Mouse (Mus musculus): ENCODE results near the gene Cbx2. TPM values are rescaled to one million over a fixed set of nuclear protein-coding genes. Genes with fewer than 3 reads are reported as not detected.

Gene Cbx2
- total and polyA plus RNA-seq, 3 experiments = 13.1 to 13.3 TPM; not detected in 1

DNA sequence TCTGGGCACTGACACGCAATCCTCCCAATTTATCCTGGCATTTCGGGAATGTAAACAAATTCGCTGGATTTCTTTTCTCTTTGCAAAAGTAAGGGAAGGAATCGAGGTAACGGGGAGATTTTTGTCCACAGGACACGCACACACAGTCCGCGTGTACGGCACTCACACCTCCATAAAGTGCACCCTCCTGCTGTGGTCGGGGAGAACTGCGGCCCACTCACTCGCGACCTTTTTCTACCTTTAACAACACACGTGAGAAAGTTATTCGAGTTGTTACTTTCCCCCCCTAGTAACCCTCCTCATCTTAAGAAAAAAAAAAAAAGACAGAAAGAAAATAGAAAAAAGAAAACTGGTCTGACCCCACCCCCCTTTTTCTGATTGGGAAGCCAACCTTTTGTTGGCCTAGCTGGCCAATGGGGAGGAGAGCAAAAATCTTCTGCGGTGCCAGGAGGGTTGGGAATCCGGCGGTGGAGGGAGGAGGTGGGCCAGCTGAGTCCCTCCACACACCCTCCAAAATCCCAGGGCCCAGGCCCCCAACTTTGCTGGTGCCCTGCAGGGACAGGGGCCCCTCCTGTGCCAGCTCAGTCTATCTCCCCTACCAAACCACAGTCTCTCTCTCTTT lies 15.1 kb downstream of the Cbx2 start:
- Histone ChIP-seq H3K27ac (ENCODE audit: control insufficient read depth, low read depth, low read length) (no peak overlapping the region), H3K9me3 (replicated peaks; ENCODE audit: insufficient read depth, low read length) (no peaks in the 10 kb centered on the region), H3K4me1 (ENCODE audit: control insufficient read depth in 1 of 2, insufficient read depth in 2 of 2, low read length in 2 of 2) (peaks cover 0 to 10% of the 10 kb centered on the region in 2 experiments; a peak in 3 of 4 replicates), H3K36me3 (ENCODE audit: control insufficient read depth in 1 of 2, insufficient read depth in 2 of 2, low read length in 2 of 2) (peaks cover 0 to 9% of the 10 kb centered on the region in 2 experiments; a peak in 2 of 4 replicates), H3K27me3 (ENCODE audit: control insufficient read depth in 1 of 2, insufficient read depth in 2 of 2, low read length in 2 of 2) (no peaks in the 10 kb centered on the region), H3K79me2 (ENCODE audit: control insufficient read depth, insufficient read depth, low read length, poor library complexity) (peaks cover 4% of the 10 kb centered on the region), H3K4me3 (ENCODE audit: control insufficient read depth in 1 of 2, insufficient read depth in 1 of 2, low read depth in 2 of 2, low read length in 2 of 2) (no peak overlapping the region), H3K9ac (ENCODE audit: control insufficient read depth, low read depth, low read length, poor library complexity, severe bottlenecking) (no peak overlapping the region)
- DNase-seq (ENCODE audit: low read depth, low spot score) = no peak
- no peak for TF ChIP-seq TAL1 (IDR thresholded peaks at IDR 0.05; ENCODE audit: low read length)
- no peak for TF ChIP-seq MAX (IDR thresholded peaks at IDR 0.05; ENCODE audit: low read length)
- no peak for TF ChIP-seq TCF12 (IDR thresholded peaks at IDR 0.05; ENCODE audit: low read depth, low read length)
- no peak for TF ChIP-seq TBP (IDR thresholded peaks at IDR 0.05; ENCODE audit: low read depth, low read length)
- TF ChIP-seq ZKSCAN1 (IDR thresholded peaks at IDR 0.05; ENCODE audit: low read depth, low read length) = no peak
- no peak for TF ChIP-seq MXI1 (IDR thresholded peaks at IDR 0.05; ENCODE audit: low read depth, low read length)
- no peak for TF ChIP-seq JUND (IDR thresholded peaks at IDR 0.05; ENCODE audit: low read depth, low read length)
- TF ChIP-seq USF1 (IDR thresholded peaks at IDR 0.05; ENCODE audit: low read depth, low read length) = no peak
- TF ChIP-seq NRF1 (IDR thresholded peaks at IDR 0.05; ENCODE audit: insufficient read depth, low read depth, low read length, poor library complexity, severe bottlenecking) = no peak
- TF ChIP-seq CHD2 (IDR thresholded peaks at IDR 0.05; ENCODE audit: low read length) = no peak
- TF ChIP-seq POLR2AphosphoS5 (IDR thresholded peaks at IDR 0.05; ENCODE audit: borderline replicate concordance, low read depth, low read length) = no peak
- no peak for TF ChIP-seq POLR2AphosphoS2 (IDR thresholded peaks at IDR 0.05; ENCODE audit: low read length)
- TF ChIP-seq BHLHE40 (IDR thresholded peaks at IDR 0.05; ENCODE audit: borderline replicate concordance, low read depth, low read length) = no peak
- TF ChIP-seq ZC3H11A (IDR thresholded peaks at IDR 0.05; ENCODE audit: low read depth, low read length) = no peak

DNA sequence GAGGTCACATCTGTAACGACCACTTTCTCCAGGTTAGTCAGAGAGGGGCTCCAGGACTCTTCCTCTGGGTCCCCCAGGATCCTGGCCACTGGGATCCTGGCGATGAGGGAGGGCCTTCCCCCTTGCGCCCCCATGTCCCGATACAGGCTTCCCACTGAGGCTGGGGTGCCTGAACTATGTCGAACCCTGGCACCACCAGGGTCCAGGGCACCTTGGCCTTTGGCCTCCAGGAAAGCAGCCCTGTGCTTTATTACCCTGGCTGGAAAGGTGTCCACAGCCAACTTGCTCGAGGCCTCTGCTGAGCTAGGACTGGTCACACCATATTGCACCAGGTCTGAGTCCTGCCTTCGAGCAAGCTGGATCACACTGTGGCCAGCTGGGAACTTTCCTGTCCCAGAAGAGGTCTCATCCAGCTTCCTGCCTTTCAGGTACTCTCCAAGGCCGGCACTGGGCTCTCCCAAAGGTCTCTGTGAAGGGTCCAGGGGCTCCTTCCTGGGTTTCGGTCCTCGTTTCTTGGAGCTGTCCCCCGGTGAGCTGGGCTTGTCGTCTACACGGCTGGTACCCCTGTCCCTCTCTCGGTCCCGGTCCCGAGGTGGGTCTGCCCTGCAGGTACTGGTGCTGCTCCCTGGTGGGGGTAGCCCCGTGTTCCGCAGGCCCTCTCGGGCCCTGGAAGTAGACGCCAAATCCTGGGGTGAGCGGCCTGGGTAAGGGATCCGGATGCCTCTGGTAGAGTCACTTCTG lies 16.2 kb downstream of the Cbx2 start:
- no peak for DNase-seq (ENCODE audit: low read depth, low spot score)
- H3K27ac ChIP-seq (ENCODE audit: control insufficient read depth, low read depth, low read length) = no peak overlapping the region
- no peak overlapping the region for H3K9ac ChIP-seq (ENCODE audit: control insufficient read depth, low read depth, low read length, poor library complexity, severe bottlenecking)
- peaks cover 0 to 9% of the 10 kb centered on the region in 2 experiments; a peak in 2 of 4 replicates for H3K36me3 ChIP-seq (ENCODE audit: control insufficient read depth in 1 of 2, insufficient read depth in 2 of 2, low read length in 2 of 2)
- H3K79me2 ChIP-seq (ENCODE audit: control insufficient read depth, insufficient read depth, low read length, poor library complexity) = peaks cover 4% of the 10 kb centered on the region
- H3K4me3 ChIP-seq (ENCODE audit: control insufficient read depth in 1 of 2, insufficient read depth in 1 of 2, low read depth in 2 of 2, low read length in 2 of 2) = no peak overlapping the region
- H3K27me3 ChIP-seq (ENCODE audit: control insufficient read depth in 1 of 2, insufficient read depth in 2 of 2, low read length in 2 of 2) = no peaks in the 10 kb centered on the region
- peaks cover 0 to 10% of the 10 kb centered on the region in 2 experiments; a peak in 3 of 4 replicates for H3K4me1 ChIP-seq (ENCODE audit: control insufficient read depth in 1 of 2, insufficient read depth in 2 of 2, low read length in 2 of 2)
- TF ChIP-seq MAX (IDR thresholded peaks at IDR 0.05; ENCODE audit: low read length) = no peak
- no peak for TF ChIP-seq NRF1 (IDR thresholded peaks at IDR 0.05; ENCODE audit: insufficient read depth, low read depth, low read length, poor library complexity, severe bottlenecking)
- no peak for TF ChIP-seq EP300 (IDR thresholded peaks at IDR 0.05; ENCODE audit: low read depth in 1 of 2, low read length in 2 of 2)
- TF ChIP-seq ELF1 (IDR thresholded peaks at IDR 0.05; ENCODE audit: low read depth, low read length) = no peak
- TF ChIP-seq BHLHE40 (IDR thresholded peaks at IDR 0.05; ENCODE audit: borderline replicate concordance, low read depth, low read length) = no peak
- TF ChIP-seq CHD1 (IDR thresholded peaks at IDR 0.05; ENCODE audit: low read depth, low read length) = no peak
- no peaks in the 10 kb centered on the region for H3K9me3 ChIP-seq (replicated peaks; ENCODE audit: insufficient read depth, low read length)
